Mouse (Mus musculus) heart, adult 11 months (tissue): ENCODE data around the gene Hspb11.

Experiments used
- DNase-seq: peaks from one replicate; pipeline ENCODE4 v3.0.0; 2022

Hspb11 gene

DNA sequence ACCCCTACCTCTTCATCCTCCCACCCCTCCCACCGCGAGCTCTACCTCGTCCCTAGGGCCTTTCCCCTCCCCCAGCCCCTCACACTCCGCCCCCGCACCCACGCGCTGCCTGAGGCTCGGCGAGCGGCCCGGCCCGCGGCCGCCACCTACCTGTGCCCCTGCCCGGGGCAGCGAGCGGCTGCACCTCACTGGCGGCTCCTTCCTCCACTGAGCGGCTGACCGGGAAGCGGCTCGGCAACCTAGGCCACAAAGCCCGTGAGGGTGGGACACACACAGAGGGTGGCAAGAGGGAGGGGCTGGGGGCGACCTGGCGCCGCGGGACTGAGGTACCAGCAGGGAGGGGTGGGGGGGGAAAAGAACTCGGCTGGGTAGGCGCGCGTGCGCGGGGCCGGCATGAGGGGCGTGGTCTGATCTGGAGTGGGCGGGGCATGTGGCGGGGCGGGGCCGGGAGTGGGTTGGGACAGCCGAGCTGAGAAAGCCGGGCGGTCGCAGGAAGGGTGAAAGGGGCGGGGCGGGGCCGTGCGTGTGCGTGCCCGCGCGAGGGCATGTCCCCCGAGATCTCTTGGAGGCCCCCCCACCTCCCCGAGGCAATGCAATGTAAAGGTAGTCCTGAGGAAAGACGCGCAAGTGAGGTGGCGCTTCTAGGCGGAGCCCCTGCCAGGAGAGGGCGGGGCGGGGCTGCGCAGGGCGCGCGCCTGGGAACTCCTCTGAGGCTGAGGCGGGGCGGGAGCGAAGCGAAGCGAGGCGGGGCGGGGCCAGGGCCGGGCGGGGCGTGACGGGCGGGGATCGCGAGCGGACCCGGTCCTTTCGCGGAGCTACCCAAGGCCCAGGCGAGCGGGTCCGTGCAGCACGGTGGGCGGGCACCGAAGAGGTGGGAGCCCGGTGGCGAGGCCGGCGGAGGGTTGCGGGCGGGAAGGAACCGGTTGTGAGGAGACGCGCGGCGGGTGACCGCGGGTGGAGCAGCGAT is at the start of gene Hspb11, which contains the start of gene Lrrc42:
Hspb11 (plus strand) TSS at position 469 of the 967 bp plus-strand sequence.
Lrrc42 (minus strand) TSS at position 408 of the 967 bp plus-strand sequence.
- DNase-seq, result peak; percentile 99

DNA sequence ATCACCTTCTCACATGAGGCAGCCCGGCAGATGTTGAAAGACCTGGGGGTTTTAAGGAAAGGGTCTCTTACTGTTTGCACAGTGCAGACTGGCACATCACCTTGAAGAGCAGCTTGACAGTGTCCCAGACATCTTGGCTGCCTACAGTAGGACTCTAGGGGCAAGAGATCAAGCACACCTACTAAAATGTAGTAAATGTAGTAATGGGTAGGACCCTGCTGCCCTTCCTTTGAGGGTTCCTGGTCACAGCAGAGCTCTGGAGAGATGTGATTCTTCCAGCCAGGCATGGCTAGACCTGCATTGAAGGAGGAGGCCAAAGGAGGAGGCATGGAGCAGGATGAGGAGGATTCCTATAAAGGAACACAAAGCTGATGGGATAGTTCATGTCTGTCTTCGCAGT is 46.4 kb upstream of the Hspb11 start:
- peak; percentile 68 for DNase-seq

DNA sequence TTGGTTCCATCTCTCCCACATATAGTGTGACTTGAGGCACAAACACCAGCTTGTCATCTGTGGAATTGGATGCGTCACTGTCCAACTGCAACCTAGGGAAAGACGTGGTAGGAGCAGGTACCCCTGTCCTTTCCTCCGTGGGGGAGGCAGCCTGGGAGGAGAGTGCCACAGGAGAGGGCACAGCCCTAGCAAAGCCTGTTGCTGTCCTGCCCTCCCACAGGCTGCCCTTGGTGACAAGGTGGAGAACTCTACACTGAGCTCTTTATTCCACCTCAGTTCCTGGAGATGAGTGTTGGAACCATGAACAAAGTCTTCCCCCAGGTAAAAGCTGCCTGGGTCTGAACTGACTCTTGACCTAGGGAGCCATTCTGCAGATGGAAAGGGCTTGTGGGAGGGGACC is 44.5 kb upstream of the Hspb11 start, which contains the start of gene Ldlrad1:
Ldlrad1 (plus strand) TSS at position 301 of the 400 bp plus-strand sequence.
- DNase-seq, result no peak

DNA sequence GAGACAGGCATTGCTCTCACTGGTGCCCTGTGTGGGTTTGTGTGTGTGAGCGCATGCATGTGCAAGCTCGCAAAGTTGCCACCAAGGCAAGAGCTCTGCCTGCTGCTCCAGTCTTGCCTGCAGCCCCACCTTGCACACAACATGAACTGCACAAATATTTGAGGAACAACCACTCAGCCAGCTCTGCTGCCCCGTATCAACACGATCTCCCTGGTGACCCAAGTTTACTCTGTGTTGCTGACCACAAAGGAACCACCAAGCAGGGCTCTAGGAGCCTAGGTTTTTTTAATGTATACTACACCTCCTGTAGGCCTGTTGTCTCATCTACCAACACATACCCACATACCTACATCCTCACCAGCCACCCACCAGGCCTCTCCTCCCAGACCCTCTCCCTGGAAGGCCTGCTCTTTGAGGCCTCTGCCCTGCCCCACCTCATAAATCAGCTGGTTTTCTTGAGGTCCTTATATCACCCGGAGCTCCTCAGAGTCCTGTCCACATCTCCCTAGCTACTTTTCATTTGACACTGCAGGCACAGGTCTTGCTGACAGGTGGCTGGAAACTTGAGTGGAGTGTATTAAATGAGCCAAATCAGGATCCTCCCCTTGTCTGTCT is 42.8 kb upstream of the Hspb11 start:
- no peak for DNase-seq

- DNase-seq, result no peak
These were observed 41.9 kb upstream of the Hspb11 start for GRCm38 (mm10) chr4:107211465-107211864.

- peak; percentile 58 for DNase-seq
These were observed 41.5 kb upstream of the Hspb11 start for GRCm38 (mm10) chr4:107211936-107212335.

DNA sequence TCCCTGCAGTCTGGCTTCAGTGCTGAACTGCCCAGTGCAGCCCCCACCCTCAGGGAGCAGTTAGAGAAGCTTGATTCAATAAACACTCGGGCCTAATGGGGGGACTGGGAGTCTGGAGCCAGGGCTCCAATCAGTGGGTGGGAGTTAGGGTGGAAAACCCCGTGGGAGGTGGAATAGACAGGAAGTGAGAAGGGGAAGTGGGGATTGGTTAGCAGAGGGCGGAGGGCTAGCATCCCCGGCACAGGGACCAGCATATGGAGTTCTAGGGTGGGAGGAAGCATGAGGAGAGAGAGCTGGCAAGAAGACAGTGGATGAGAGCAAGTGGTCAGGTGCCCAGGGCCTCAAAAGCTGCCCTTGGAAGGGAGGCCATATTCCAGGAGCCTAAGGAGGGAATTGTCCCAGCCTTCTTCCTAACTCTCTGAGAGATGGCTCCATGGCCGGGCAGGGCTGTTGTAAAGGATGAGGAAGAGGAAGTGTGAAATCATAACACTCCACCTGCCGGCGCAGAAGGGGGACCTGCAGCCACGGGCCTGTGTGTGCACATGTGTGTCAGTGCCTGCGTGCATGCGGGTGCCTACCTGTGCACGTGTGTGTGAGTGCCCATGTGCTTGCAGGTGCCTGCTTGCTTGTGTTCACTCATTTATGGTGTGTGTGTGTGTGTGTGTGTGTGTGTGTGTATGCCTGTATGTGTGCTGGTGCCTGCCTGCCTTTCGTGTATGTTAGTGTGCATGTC is 39.9 kb upstream of the Hspb11 start:
- DNase-seq, result peak; percentile 86

DNA sequence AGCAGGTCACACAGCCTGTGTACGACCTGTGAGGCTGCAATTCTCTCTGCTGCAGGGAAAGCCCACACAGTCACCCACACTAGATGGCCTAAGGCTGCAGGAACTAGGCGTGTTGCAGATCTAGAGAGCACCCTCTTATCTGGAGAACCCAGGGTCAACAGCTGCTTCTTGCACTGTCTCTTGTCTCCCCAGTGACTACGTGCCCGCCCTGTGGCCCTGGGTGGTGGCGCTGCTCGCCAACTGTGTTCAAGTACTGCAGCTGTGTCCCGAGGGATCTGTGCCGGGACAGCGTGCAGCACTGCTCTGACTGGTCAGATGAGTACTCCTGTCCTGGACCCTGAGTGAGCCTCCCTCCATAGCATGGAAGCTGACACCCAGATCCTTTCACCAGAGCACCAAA is 35.8 kb upstream of the Hspb11 start:
- peak; percentile 85 for DNase-seq

DNA sequence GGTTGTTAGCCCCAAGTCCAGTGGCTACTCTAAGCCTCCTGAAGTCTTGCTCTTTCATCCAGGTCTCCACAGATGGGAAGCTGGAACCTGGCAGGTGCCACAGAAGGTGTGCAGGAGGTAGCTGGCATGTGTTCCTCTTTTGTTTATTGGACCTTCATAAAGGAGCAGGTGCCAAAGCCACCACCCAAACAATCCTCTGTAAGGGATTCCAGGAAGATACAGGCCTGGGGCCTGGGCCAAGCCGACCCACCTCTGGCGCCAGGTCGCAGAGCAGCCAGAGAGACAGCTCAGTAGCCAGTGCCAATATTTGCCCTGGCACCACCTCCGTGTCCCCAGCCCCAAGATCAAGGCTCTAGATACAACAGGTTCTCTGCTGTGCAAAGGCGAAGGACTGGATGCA is 31.9 kb upstream of the Hspb11 start:
- DNase-seq, result no peak

- peak; percentile 97 for DNase-seq
These were observed 29.9 kb upstream of the Hspb11 start for GRCm38 (mm10) chr4:107223225-107224204.

GRCm38 (mm10) chr4:107226313-107226712 is 27.1 kb upstream of the Hspb11 start:
- peak; percentile 3 for DNase-seq

DNA sequence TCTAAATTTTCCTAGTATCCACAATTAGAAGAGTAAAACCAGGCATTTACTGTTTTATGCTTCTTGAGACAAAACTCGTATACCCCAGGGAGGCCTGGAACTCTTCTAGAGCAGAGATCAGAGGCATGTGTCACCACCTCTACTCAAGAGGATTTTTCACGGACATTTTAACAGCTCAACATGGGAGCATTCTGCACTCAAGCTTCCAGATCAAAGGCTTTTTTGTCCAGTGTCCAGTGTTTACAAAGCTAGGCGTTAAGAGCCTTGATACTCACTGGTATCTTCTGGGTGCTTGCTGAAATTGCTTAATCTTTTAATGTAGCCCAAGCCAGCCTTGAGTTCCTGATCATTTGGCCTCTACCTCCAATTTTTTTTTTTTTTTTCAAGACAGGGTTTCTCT is 21.2 kb upstream of the Hspb11 start:
- peak; percentile 57 for DNase-seq

GRCm38 (mm10) chr4:107238253-107238652 is 15.1 kb upstream of the Hspb11 start:
- peak; percentile 39 for DNase-seq

DNA sequence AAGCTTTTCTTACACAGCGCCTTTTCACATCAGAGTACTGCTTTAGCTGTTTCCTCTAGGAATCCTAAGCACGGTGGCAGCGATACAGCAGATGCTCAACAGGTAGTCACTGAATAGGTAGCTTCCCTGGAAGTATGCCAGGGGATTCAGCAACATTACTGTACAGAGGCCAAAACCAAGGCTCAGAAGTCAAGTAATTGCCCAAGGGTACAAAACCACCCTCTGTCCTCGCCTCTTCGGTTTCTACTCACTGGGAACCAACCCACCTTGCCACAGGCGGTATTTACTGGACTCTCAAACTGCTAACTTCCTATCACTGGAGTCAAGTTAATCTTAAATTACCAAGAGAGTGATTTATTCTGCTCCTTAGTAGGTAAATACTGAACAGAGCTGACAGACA is 13.2 kb upstream of the Hspb11 start:
- peak; percentile 70 for DNase-seq

DNA sequence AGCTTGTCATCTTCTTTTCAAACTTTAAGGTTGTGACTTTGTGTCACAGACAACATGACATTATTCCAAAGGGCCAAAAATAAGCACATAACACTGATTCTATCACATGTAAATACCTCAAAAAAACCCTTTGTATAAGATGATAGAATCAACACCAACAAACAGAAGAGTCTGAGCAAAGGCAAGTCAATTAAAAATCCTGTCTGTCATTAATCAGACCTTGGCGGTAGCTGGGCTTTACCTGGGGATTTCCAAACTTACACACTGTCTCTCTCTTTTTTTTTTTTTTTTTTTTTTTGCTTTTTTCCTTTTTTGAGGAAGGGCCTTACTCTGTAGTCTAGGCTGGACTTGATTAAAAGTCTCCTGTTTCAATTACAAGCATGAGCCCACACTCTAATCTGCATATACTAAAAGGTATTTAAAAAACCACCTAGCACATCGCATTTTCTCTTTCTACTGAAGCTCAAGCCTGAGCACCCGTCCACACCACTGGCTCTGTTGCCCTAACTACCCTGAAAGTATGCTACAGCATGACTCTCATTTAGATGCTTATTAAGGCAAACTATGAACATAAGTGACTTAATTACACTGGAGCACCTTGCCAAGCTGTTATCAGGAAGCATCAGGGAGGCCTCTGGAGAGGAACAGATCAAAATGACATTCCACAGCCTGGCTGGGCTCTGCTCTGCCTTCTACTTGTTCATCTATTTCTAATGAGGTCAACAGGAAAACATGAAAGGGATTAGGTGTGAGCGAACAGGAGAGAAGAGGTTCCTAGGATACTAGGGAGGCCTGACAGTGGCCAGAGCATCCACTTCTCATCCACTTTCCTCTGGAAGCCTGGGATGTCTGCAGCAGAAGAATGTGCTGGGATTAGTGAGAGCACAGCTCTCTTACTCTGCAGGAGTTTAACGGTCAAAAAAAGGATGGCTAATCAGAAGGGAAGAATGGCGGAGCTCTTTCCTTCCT is 9.7 kb upstream of the Hspb11 start:
- peak; percentile 84 for DNase-seq

- peak; percentile 66 for DNase-seq
These were observed 8.0 kb upstream of the Hspb11 start for GRCm38 (mm10) chr4:107245368-107245767.

DNA sequence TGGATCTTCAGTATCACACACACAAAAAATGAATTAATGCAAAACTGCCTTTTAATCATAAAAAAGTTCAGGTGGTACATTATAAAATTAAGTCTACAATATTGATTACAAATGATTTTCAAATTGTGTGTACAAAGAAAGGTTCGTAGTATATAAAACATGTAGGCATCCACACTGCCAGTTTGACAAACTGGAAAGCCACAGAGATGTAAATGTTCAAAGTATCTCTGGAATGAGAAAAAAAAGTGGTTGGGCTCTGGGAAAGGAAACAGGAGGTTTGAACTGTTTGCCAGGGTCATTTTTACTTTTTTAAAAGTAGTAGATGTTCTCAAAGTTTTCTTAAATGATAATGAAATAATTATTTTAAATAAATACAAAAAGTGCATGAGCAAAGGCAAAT is 7.4 kb upstream of the Hspb11 start:
- no peak for DNase-seq

DNA sequence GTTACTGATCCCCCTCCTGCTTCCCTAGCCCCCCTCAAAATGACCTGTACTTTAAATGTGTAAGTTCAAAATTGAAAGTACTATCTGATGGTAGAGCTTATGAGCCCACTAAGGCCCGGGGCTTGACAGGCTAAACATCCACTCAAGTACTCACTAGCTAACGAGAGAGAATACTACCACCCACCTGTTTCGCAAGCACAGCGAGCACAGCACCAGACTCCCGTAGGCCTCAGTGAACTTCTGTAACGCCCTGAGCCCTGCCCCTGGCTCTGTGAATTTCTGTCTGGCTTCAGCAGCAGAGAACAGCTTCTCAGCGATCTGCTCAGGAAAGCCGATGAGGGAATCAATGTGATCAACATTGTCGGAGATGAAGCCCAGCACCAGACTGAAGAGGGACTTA is 6.3 kb upstream of the Hspb11 start:
- no peak for DNase-seq

DNA sequence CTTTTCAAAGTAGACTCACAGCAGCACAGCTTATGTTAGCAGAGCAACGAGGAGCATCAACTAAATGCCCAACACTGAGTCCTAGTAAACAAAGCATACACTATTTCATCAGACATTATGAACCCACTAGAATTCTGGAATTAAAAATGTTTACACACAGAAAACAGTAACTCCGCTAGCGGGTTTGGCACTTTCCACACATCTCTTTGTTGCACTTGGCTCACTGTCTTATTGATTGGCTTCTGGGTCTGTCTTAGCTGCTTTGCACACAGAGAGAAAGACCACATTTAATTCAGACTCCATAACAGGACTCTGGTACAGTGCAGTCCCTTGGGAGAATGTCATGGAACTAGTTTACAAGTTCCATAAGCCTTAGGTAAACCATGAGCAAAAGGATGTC is 5.3 kb upstream of the Hspb11 start:
- peak; percentile 82 for DNase-seq

DNA sequence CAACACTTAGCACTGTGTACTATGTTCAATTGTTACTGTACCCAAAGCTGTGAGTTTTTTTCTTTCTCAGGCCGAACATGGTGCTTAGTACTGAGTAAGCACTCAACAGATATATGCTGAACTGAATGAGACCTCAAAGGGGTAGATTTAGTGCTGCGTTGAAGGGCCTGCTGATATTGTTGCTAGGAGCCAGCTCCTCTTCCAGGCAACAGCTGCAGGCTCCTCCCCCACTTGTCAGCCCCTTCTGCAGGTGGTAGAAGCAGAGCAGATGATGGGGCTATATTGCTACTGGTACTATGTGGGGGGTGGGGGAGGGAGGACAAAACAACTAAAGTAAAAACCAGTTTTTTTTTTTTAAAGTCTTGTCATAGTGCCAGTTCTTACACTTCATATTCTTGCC is 3.9 kb upstream of the Hspb11 start:
- peak; percentile 88 for DNase-seq

DNA sequence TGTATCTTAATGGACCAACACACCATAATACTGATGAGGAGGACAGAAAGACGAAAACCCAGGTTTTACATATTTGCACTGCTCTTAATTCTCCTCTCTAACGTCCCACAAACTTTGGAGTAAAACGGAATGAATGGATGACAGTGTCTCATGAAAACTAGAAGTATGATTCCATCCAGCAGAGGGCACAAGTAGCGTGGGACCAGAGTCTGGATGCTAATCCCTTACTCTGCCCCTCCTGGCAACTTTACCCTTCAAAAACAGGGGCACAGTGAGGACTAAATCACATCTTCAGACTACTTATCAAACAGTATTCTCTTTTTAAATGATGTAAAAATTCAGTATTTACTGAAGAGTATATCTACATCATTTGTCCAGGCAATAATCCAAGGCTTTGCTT is 2.9 kb upstream of the Hspb11 start:
- peak; percentile 83 for DNase-seq
